Mouse (Mus musculus) kidney, postnatal 0 days (tissue): ENCODE data around the gene Invs. TPM values are rescaled to one million over a fixed set of nuclear protein-coding genes. Genes with fewer than 3 reads are reported as not detected.

Experiments
- ATAC-seq: fragments of 200-750 bp; cut with Nextera tagmentation; replicated peaks from 2 replicates; pipeline ENCODE4 v1.8.0; 2017; ENCODE audit warnings: low read depth, moderate number of reproducible peaks, moderate TSS enrichment, moderate library complexity; ENCODE audit not compliant: low FRiP score
- DNase-seq: peaks from one replicate; pipeline ENCODE4 v3.0.0-alpha.2; 2016; ENCODE audit warnings: low spot score
- H3K27ac ChIP-seq: fragments of 300-500 bp; sonication (generic); 2 replicates; pipeline ENCODE4 v1.5.1; 2014; ENCODE audit warnings: mild to moderate bottlenecking
- H3K27me3 ChIP-seq: fragments of 300-500 bp; sonication (generic); 2 replicates; pipeline ENCODE4 v1.6.1; 2014; ENCODE audit warnings: low read length, mixed read lengths; ENCODE audit not compliant: insufficient read depth
- H3K36me3 ChIP-seq: fragments of 300-500 bp; sonication (generic); 2 replicates; pipeline ENCODE4 v1.6.1; 2014; ENCODE audit warnings: low read length, mixed read lengths; ENCODE audit not compliant: insufficient read depth
- H3K4me1 ChIP-seq: fragments of 300-500 bp; sonication (generic); replicated peaks from 2 replicates; pipeline ENCODE4 v1.6.1; 2014; ENCODE audit warnings: antibody characterized with exemption, low read length, mixed read lengths; ENCODE audit not compliant: insufficient read depth
- H3K4me2 ChIP-seq: fragments of 300-500 bp; sonication (generic); 2 replicates; pipeline ENCODE4 v1.6.1; 2014; ENCODE audit warnings: mild to moderate bottlenecking, low read length, moderate library complexity, mixed read lengths
- H3K4me3 ChIP-seq: fragments of 300-500 bp; sonication (generic); replicated peaks from 2 replicates; pipeline ENCODE4 v1.5.1; 2014; ENCODE audit warnings: low read depth, low read length
- H3K9ac ChIP-seq: fragments of 300-500 bp; sonication (generic); 2 replicates; pipeline ENCODE4 v1.6.1; 2014; ENCODE audit warnings: low read depth, low read length
- H3K9me3 ChIP-seq: fragments of 300-500 bp; sonication (generic); replicated peaks from 2 replicates; pipeline ENCODE4 v1.6.1; 2016; ENCODE audit warnings: low read length, inconsistent platforms, mixed read lengths
- CTCF ChIP-seq: IDR thresholded peaks from 2 replicates; pipeline ENCODE4 v1.5.1; 2016; ENCODE audit warnings: antibody characterized with exemption, low read depth, mild to moderate bottlenecking, moderate library complexity
- WGBS: fragments of 180-500 bp; shearing (Covaris S2); extraction: QIAGEN DNeasy Blood & Tissue Kit; methylation state at CpG from one replicate; pipeline ENCODE4 v1.1.7; 2014; 5-methylcytosine and 5-hydroxymethylcytosine counted together
- polyA plus RNA-seq: library from polyadenylated mRNA; unstranded; fragments of >200 nt; fragmentation: Nextera tagmentation; extraction: Ambion mirVana; gene quantifications from 2 replicates; pipeline ENCODE4 v1.2.1, GENCODE M21; 2015

The Invs gene
- polyA plus RNA-seq, 1 experiment from 2014 or later, result 4.0 TPM

GRCm38 (mm10) chr4:48418831-48419468 is 139.4 kb downstream of the Invs start:
- WGBS, result 94% methylated on average over 8 of the region's 8 CpGs
- Histone ChIP-seq H3K27me3 (no peaks in the 10 kb centered on the region), H3K27ac (no peak overlapping the region), H3K9me3 (no peaks in the 10 kb centered on the region), H3K4me3 (no peak overlapping the region), H3K4me2 (no peak overlapping the region), H3K36me3 (0 out of 2 replicates have a peak, but pooled peaks cover 8% of the 10 kb centered on the region), H3K4me1 (no peaks in the 10 kb centered on the region), H3K9ac (no peak overlapping the region)
- ATAC-seq, result no peak
- no peak for TF ChIP-seq CTCF
- no peak for DNase-seq

GRCm38 (mm10) chr4:48422633-48423032 is 143.1 kb downstream of the Invs start:
- no peak overlapping the region for H3K4me2 ChIP-seq
- 0 out of 2 replicates have a peak, but pooled peaks cover 10% of the 10 kb centered on the region for H3K36me3 ChIP-seq
- H3K9me3 ChIP-seq, result no peaks in the 10 kb centered on the region
- H3K27me3 ChIP-seq, result no peaks in the 10 kb centered on the region
- ATAC-seq, result no peak
- H3K9ac ChIP-seq, result no peak overlapping the region
- TF ChIP-seq CTCF, result no peak
- no peaks in the 10 kb centered on the region for H3K4me1 ChIP-seq
- no peak for DNase-seq
- H3K27ac ChIP-seq, result no peak overlapping the region
- WGBS, result 90% methylated on average over 1 of the region's 1 CpGs
- no peak overlapping the region for H3K4me3 ChIP-seq

- 58% methylated on average over 2 of the region's 2 CpGs for WGBS
- ATAC-seq, result no peak
- TF ChIP-seq CTCF, result no peak
Observed at GRCm38 (mm10) chr4:48423738-48424137, 144.2 kb downstream of the Invs start.

GRCm38 (mm10) chr4:48427413-48427812 is 147.9 kb downstream of the Invs start:
- no peak for DNase-seq
- H3K27me3 ChIP-seq, result no peaks in the 10 kb centered on the region

More at GRCm38 (mm10) chr4:48423738-48424137, 144.2 kb downstream of the Invs start:
- no peak overlapping the region for H3K9ac ChIP-seq
- H3K4me2 ChIP-seq, result no peak overlapping the region
- H3K4me3 ChIP-seq, result no peak overlapping the region
- 0 out of 2 replicates have a peak, but pooled peaks cover 14% of the 10 kb centered on the region for H3K36me3 ChIP-seq
- no peaks in the 10 kb centered on the region for H3K9me3 ChIP-seq
- no peak for DNase-seq
- no peak overlapping the region for H3K27ac ChIP-seq
- H3K4me1 ChIP-seq, result no peaks in the 10 kb centered on the region
- H3K27me3 ChIP-seq, result no peaks in the 10 kb centered on the region

GRCm38 (mm10) chr4:48428054-48428453 is 148.5 kb downstream of the Invs start:
- no peak overlapping the region for H3K4me3 ChIP-seq
- H3K4me2 ChIP-seq, result no peak overlapping the region
- 67% methylated on average over 2 of the region's 2 CpGs for WGBS
- H3K9me3 ChIP-seq, result no peaks in the 10 kb centered on the region
- H3K36me3 ChIP-seq, result peaks cover 32% of the 10 kb centered on the region
- H3K27ac ChIP-seq, result no peak overlapping the region
- no peak overlapping the region for H3K9ac ChIP-seq
- H3K4me1 ChIP-seq, result no peaks in the 10 kb centered on the region
- DNase-seq (no peak), ATAC-seq (no peak)
- no peaks in the 10 kb centered on the region for H3K27me3 ChIP-seq
- no peak for TF ChIP-seq CTCF

More at GRCm38 (mm10) chr4:48427413-48427812, 147.9 kb downstream of the Invs start:
- H3K4me1 ChIP-seq, result no peaks in the 10 kb centered on the region
- TF ChIP-seq CTCF, result no peak
- peaks cover 25% of the 10 kb centered on the region; the same call in 1 of the 2 replicates for H3K36me3 ChIP-seq
- H3K4me3 ChIP-seq, result no peak overlapping the region
- no peak overlapping the region for H3K9ac ChIP-seq
- H3K4me2 ChIP-seq, result no peak overlapping the region
- no peaks in the 10 kb centered on the region for H3K9me3 ChIP-seq
- H3K27ac ChIP-seq, result no peak overlapping the region
- no peak for ATAC-seq
- 75% methylated on average over 3 of the region's 3 CpGs for WGBS

- no peaks in the 10 kb centered on the region for H3K4me1 ChIP-seq
- no peak overlapping the region for H3K27ac ChIP-seq
- DNase-seq (peak; percentile 52), ATAC-seq (no peak)
- peaks cover 36% of the 10 kb centered on the region for H3K36me3 ChIP-seq
- WGBS, result 96% methylated on average over 2 of the region's 2 CpGs
- no peak overlapping the region for H3K4me3 ChIP-seq
- no peak overlapping the region for H3K4me2 ChIP-seq
- H3K27me3 ChIP-seq, result no peaks in the 10 kb centered on the region
- no peaks in the 10 kb centered on the region for H3K9me3 ChIP-seq
- TF ChIP-seq CTCF, result peak; percentile 56
- H3K9ac ChIP-seq, result no peak overlapping the region
Observed at GRCm38 (mm10) chr4:48454106-48454773, 174.7 kb downstream of the Invs start.
